Mouse (Mus musculus) kidney, postnatal 0 days (tissue): ENCODE results near the gene Adcy1. TPM values are rescaled to one million over a fixed set of nuclear protein-coding genes. Genes with fewer than 3 reads are reported as not detected.

Experiments used
- ATAC-seq: fragments of 200-750 bp; cut with Nextera tagmentation; replicated peaks from 2 replicates; pipeline ENCODE4 v1.8.0; 2017; ENCODE audit warnings: low read depth, moderate number of reproducible peaks, moderate TSS enrichment, moderate library complexity; ENCODE audit not compliant: low FRiP score
- DNase-seq: peaks from one replicate; pipeline ENCODE4 v3.0.0-alpha.2; 2016; ENCODE audit warnings: low spot score
- H3K27ac ChIP-seq: fragments of 300-500 bp; sonication (generic); 2 replicates; pipeline ENCODE4 v1.5.1; 2014; ENCODE audit warnings: mild to moderate bottlenecking
- H3K27me3 ChIP-seq: fragments of 300-500 bp; sonication (generic); 2 replicates; pipeline ENCODE4 v1.6.1; 2014; ENCODE audit warnings: low read length, mixed read lengths; ENCODE audit not compliant: insufficient read depth
- H3K36me3 ChIP-seq: fragments of 300-500 bp; sonication (generic); 2 replicates; pipeline ENCODE4 v1.6.1; 2014; ENCODE audit warnings: low read length, mixed read lengths; ENCODE audit not compliant: insufficient read depth
- H3K4me1 ChIP-seq: fragments of 300-500 bp; sonication (generic); replicated peaks from 2 replicates; pipeline ENCODE4 v1.6.1; 2014; ENCODE audit warnings: antibody characterized with exemption, low read length, mixed read lengths; ENCODE audit not compliant: insufficient read depth
- H3K4me2 ChIP-seq: fragments of 300-500 bp; sonication (generic); 2 replicates; pipeline ENCODE4 v1.6.1; 2014; ENCODE audit warnings: mild to moderate bottlenecking, low read length, moderate library complexity, mixed read lengths
- H3K4me3 ChIP-seq: fragments of 300-500 bp; sonication (generic); replicated peaks from 2 replicates; pipeline ENCODE4 v1.5.1; 2014; ENCODE audit warnings: low read depth, low read length
- H3K9ac ChIP-seq: fragments of 300-500 bp; sonication (generic); 2 replicates; pipeline ENCODE4 v1.6.1; 2014; ENCODE audit warnings: low read depth, low read length
- H3K9me3 ChIP-seq: fragments of 300-500 bp; sonication (generic); replicated peaks from 2 replicates; pipeline ENCODE4 v1.6.1; 2016; ENCODE audit warnings: low read length, inconsistent platforms, mixed read lengths
- CTCF ChIP-seq: IDR thresholded peaks from 2 replicates; pipeline ENCODE4 v1.5.1; 2016; ENCODE audit warnings: antibody characterized with exemption, low read depth, mild to moderate bottlenecking, moderate library complexity
- WGBS: fragments of 180-500 bp; shearing (Covaris S2); extraction: QIAGEN DNeasy Blood & Tissue Kit; methylation state at CpG from one replicate; pipeline ENCODE4 v1.1.7; 2014; 5-methylcytosine and 5-hydroxymethylcytosine counted together
- polyA plus RNA-seq: library from polyadenylated mRNA; unstranded; fragments of >200 nt; fragmentation: Nextera tagmentation; extraction: Ambion mirVana; gene quantifications from 2 replicates; pipeline ENCODE4 v1.2.1, GENCODE M21; 2015

The Adcy1 gene
- polyA plus RNA-seq, 1 experiment from 2014 or later: 1.8 TPM

DNA sequence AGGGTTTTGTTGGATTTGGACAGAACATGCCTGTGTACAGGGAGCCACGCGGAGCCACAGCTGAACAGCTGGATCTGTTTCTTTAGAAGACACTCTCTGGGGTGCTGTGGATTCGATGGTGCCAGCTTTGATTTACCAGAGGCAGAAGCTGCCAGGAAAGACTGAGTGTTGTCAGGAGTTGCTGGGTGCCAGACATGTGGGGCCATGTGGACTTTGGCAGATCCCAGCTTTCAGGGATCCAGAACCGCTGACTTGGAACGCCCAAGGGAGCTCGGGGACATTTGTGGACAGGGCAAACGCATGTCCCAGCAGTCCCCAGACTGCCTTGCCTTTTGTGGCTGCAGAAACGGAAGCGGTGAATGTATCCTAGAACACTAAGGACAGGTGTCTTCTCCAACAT lies 72.5 kb downstream of the Adcy1 start:
- ATAC-seq (no peak), DNase-seq (no peak)
- Histone ChIP-seq H3K27me3 (no peaks in the 10 kb centered on the region), H3K36me3 (no peaks in the 10 kb centered on the region), H3K27ac (no peak overlapping the region), H3K4me3 (no peak overlapping the region), H3K9me3 (no peaks in the 10 kb centered on the region), H3K9ac (no peak overlapping the region), H3K4me2 (no peak overlapping the region), H3K4me1 (no peaks in the 10 kb centered on the region)
- 80% methylated on average over 9 of the region's 9 CpGs for WGBS
- TF ChIP-seq CTCF: no peak

DNA sequence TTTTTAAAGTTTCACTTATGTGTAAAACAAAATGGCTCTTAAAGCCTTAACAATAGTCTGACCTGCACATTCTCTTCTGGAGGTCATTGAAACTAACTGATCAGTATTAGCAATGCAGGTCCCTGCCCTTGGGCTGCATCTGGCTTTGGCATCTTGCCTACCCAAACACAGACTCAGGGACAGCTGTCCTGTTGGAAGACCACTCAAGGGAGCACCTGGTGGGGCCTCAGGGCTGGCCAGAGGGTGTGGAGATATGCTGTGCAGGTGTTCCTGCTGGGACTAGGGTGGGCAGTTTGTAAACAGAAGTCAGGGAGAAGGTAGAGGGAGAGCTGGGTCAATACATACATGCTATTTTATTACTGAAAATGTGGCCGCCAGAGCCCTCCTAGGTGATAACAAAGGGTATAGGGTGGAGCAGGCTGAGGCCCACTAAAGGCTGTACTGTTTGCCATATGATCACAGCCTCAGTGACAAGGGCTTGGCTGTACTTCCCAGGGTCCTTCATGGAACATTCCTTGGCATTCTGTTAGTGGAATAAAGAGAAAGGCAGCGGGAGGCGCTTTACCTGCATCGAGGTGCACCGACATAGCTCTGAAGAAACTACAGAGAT lies 73.1 kb downstream of the Adcy1 start:
- no peaks in the 10 kb centered on the region for H3K9me3 ChIP-seq
- H3K4me1 ChIP-seq: no peaks in the 10 kb centered on the region
- H3K36me3 ChIP-seq: no peaks in the 10 kb centered on the region
- H3K27ac ChIP-seq: no peak overlapping the region
- 95% methylated on average over 5 of the region's 5 CpGs for WGBS
- no peak overlapping the region for H3K4me3 ChIP-seq
- no peak for DNase-seq
- H3K9ac ChIP-seq: no peak overlapping the region
- ATAC-seq: no peak
- TF ChIP-seq CTCF: no peak
- no peak overlapping the region for H3K4me2 ChIP-seq
- H3K27me3 ChIP-seq: no peaks in the 10 kb centered on the region

DNA sequence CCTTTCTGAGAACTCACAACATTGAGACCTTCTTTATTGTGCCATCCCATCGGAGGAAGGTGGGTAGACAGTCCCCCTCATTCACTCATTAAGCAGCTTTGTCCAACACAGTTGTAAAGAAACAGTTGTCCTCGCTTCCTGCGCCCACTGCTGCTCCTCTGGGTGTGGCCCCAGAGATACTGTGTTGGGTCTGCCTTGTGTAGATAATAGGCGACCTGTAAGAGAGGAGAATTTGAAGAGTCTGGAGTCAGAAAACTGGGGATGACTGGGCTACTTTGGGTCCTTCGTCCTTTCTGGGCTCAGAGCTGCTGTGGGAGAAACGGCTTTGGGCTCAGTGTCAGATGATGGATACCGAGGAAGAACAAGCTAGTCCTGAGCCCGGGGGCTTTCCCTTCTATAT lies 75.1 kb downstream of the Adcy1 start:
- Histone ChIP-seq H3K4me3 (no peak overlapping the region), H3K27ac (no peak overlapping the region), H3K9me3 (no peaks in the 10 kb centered on the region), H3K4me2 (no peak overlapping the region), H3K9ac (no peak overlapping the region), H3K4me1 (no peaks in the 10 kb centered on the region), H3K27me3 (no peaks in the 10 kb centered on the region), H3K36me3 (no peaks in the 10 kb centered on the region)
- TF ChIP-seq CTCF: no peak
- WGBS: 87% methylated on average over 8 of the region's 8 CpGs
- no peak for DNase-seq
- ATAC-seq: no peak

DNA sequence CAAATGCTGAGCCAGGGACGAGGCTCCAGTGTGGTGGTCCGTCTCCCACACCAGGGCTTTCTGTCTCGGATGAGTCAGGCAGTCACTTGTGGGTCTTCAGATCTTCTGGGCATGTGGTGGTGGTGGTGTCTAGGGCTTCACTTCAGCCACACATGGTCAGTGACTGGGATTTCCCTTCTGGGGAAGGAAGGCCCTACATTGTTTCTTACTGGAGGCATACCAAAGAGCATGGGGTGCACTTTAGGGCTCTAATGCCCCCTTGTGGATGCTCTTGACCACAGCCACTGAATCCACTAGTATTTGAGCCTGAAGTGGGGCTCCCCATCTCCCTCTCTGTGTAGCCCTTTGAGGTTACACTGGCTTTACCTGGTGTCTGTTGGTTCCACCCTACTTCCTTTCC lies 77.2 kb downstream of the Adcy1 start:
- Histone ChIP-seq H3K27ac (no peak overlapping the region), H3K4me2 (no peak overlapping the region), H3K36me3 (no peaks in the 10 kb centered on the region), H3K4me3 (no peak overlapping the region), H3K9ac (no peak overlapping the region), H3K9me3 (no peaks in the 10 kb centered on the region), H3K4me1 (no peaks in the 10 kb centered on the region), H3K27me3 (no peaks in the 10 kb centered on the region)
- peak; percentile 72 for DNase-seq
- 91% methylated on average over 3 of the region's 3 CpGs for WGBS
- TF ChIP-seq CTCF: peak; percentile 79
- ATAC-seq: no peak

DNA sequence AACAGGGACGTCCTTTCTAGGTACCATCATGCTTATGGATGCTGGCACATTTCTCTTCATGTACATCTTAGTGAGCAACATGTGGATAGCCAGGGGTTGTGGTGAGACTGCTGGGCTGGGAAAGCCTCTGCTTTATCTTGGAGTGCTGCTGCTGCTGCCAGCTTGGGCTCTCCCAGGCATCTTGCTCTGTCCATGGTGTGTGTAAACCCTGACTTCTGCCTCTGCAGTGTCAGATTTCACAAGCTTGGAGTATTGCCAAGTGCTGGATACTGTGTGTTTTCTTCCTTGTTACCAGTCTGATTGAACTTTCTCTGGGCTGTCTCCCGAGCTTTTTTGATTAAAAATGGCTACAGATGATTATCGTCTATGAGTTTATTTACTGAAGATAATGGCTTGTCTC lies 79.4 kb downstream of the Adcy1 start:
- no peak overlapping the region for H3K4me3 ChIP-seq
- ATAC-seq (no peak), DNase-seq (peak; percentile 87)
- no peaks in the 10 kb centered on the region for H3K27me3 ChIP-seq
- no peak overlapping the region for H3K9ac ChIP-seq
- H3K9me3 ChIP-seq: no peaks in the 10 kb centered on the region
- H3K27ac ChIP-seq: no peak overlapping the region; the same call in 1 of the 2 replicates
- whole genome bisulfite sequencing: 39% methylated on average over 3 of the region's 3 CpGs
- H3K4me2 ChIP-seq: no peak overlapping the region
- TF ChIP-seq CTCF: no peak
- no peaks in the 10 kb centered on the region for H3K4me1 ChIP-seq
- no peaks in the 10 kb centered on the region for H3K36me3 ChIP-seq

DNA sequence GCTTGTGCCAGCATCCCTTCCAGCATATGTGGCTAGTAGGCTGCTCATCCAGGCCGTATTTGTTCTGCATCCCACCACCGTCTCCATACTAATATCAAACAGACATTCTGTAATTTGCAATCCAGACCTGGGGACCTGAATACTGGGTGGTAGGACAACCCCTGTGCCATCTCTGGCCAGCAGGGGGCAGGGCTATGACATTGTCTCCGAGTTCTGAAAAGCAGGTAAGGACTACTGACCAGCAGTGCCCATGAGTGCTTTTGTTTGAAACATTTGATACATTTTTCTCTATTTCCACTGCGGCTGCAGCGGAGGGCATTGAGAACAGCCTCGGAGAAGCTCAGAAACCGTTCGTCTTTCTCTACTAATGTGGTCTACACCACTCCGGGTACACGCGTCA lies 81.1 kb downstream of the Adcy1 start:
- no peak overlapping the region for H3K9ac ChIP-seq
- no peaks in the 10 kb centered on the region for H3K9me3 ChIP-seq
- DNase-seq (no peak), ATAC-seq (no peak)
- H3K27me3 ChIP-seq: no peaks in the 10 kb centered on the region
- 90% methylated on average over 11 of the region's 11 CpGs for WGBS
- no peaks in the 10 kb centered on the region for H3K4me1 ChIP-seq
- no peak overlapping the region for H3K4me2 ChIP-seq
- no peaks in the 10 kb centered on the region for H3K36me3 ChIP-seq
- H3K4me3 ChIP-seq: no peak overlapping the region
- H3K27ac ChIP-seq: no peak overlapping the region
- TF ChIP-seq CTCF: peak; percentile 71

DNA sequence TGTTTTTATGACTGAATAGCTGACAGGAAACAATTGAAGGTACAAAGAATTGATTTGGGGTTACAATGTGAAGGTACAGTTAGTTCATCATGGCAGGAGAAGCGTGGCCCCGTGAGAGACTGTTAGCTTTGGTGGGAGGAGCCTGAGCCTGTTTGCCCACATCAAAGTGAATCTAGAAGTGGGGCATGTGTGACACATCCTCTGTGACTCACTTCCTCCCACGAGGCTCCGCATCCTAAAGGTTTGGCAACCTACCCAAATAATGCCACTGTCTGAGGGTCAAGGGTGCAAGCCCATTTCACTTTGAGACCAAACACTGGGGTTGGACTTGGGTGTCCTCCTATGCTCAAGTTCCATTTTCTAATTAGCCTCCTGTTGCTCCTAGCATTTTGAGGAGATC lies 81.9 kb downstream of the Adcy1 start:
- Histone ChIP-seq H3K4me1 (no peaks in the 10 kb centered on the region), H3K4me3 (no peak overlapping the region), H3K27me3 (no peaks in the 10 kb centered on the region), H3K4me2 (no peak overlapping the region), H3K9ac (no peak overlapping the region), H3K27ac (no peak overlapping the region), H3K9me3 (no peaks in the 10 kb centered on the region), H3K36me3 (no peaks in the 10 kb centered on the region)
- DNase-seq (no peak), ATAC-seq (no peak)
- WGBS: 51% methylated on average over 4 of the region's 4 CpGs
- no peak for TF ChIP-seq CTCF
